Mouse (Mus musculus): ENCODE results near the gene Thoc7. TPM values are rescaled to one million over a fixed set of nuclear protein-coding genes. Genes with fewer than 3 reads are reported as not detected.

Gene Thoc7
- polyA plus RNA-seq, 3 experiments from 2014 or later: 134 to 173 (median 140) TPM

- peak; percentile 63 for ATAC-seq
Measured at GRCm38 (mm10) chr14:13933290-13934051, 28.2 kb downstream of the Thoc7 start.

DNA sequence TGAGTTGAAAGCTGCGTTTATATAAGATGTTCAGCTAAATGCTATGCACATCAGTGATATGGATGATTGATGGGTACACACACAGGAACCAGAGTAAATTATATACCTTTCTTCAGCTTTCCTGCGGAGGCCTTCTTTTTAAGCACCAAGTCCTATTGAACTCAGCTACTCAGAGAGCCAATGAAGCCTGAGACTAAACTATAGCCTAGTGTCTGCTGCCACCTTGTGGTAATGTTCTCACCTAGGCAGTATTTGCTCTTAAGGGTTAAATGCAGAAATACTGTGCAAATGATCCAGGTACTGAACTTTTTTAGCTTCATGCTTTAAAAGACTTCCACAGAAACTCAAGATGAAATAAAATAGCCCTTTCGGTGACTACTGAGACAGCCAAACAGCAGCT, 44.0 kb downstream of the Thoc7 start:
- ATAC-seq: peak; percentile 82

- ATAC-seq: no peak
Measured at GRCm38 (mm10) chr14:13917208-13917607, 44.4 kb downstream of the Thoc7 start.

DNA sequence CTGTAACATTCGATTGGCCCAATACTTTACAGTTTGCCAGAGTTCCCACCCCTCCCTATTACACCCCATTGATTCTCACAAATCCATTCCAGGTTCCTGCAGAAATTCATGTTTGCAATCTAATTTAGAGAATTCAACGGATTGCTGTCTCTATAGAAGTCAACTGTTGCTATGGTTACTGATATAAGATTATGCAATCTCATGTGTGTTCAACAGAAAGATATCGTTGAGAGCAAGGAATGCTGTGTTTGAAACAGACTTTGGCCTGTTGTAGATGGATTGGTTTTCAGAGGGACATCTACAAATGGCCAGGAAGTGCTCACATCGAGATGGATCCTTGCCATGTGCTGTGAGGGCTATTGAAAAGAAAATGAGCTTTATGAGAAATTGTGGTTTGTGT, 46.4 kb downstream of the Thoc7 start:
- no peak for ATAC-seq

DNA sequence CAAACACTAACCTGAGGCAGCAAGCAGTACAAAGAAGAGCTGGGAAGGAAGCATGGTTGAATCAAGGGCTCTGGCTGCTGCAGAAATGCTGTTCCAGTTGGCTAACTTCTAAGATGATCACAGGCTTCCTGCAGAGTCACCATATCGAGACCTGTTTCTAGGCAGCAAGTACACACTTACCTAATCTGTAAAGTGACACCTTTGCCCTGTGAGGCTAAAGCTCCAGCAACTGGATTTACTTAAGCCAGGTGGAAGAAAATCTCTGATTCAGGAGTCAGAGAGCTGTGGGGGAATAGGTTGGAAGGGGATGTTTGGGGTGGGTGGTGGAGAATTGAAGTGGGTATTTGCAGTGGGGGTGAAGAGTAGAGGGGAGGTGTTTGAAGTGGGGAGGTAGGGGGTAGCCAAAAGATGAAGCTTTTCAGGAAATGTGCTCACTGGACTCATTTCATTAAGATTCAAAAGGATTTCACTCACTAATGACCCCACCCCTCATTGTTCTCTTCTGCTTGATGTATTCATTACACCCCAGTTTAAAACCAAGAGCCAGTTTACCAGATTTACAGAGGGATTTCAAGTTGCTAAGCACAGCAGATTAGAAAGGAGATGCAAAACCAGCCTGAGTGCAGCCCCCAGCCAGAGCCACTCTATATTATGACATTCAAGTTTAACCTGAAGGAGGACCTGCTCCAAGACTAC, 47.1 kb downstream of the Thoc7 start, which contains the start of gene Gm281:
Gene Gm281, minus strand, starts transcription at position 92 of the 696 bp plus-strand sequence.
- ATAC-seq: no peak

GRCm38 (mm10) chr14:13910148-13910547, 51.5 kb downstream of the Thoc7 start:
- ATAC-seq: no peak

- no peak for ATAC-seq
Measured at GRCm38 (mm10) chr14:13907145-13907544, 54.5 kb downstream of the Thoc7 start.

DNA sequence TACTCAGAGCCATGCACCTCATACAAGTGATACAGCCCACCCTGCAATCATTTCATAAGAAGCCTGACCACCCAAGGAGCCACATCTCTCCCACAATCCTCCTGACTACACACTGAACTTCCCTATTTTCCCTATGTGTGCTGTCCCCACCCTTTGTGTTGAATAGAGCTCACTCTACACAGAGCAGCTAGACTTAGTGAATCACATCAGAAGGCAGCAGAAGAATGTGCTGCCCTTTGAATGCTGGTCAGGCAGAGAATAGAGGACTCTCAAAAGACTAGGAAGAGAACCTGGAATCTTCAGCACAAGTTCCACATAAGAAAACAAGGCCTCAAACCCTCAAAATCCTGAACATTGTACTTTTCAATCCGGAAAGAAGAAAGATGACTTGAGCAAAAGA, 55.2 kb downstream of the Thoc7 start:
- no peak for ATAC-seq

DNA sequence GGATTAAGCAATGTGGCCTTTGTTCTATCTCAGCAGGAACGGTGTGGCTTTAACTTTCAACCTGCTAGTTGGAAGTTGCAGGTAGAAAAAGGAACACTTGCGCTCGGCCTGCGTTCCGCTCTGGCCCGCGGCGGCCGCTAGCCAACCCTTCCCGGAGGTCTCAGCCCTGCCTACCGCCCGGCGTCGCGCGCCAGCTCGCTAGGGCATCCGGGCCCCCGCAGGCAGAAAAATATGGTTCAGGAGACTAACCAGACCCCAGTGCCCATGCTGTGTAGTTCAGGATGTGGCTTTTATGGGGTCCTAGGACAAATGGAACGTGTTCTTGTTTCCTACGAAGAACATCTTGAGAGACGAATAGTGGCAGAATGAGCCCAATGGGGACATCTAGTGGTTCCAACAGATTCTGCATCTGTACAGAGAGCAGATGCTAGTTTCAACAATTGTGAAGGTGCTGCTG, 60.0 kb downstream of the Thoc7 start:
- ATAC-seq: peak; percentile 93

Other genes with a start within 250 kb of the Thoc7 start
- gene Gm281, start 47.4 kb downstream of the Thoc7 start, polyA plus RNA-seq (2017; shearing (Covaris generic)): not detected
- gene Atxn7, start 412 bp downstream of the Thoc7 start, polyA plus RNA-seq (2017; shearing (Covaris generic)): 10 to 100 TPM in 2 of 3 experiments, 1 to 10 TPM in 1; 8.8 to 16.5 (median 15.6) TPM
- 100 to 1,000 TPM; 117 to 176 (median 128) TPM for gene Psmd6, start 159.1 kb upstream of the Thoc7 start, polyA plus RNA-seq (2017; shearing (Covaris generic))
- gene Olfr720, start 225.0 kb upstream of the Thoc7 start, polyA plus RNA-seq (2017; shearing (Covaris generic)): not detected